Mouse (Mus musculus): ENCODE results near the gene Tmem200c. TPM values are rescaled to one million over a fixed set of nuclear protein-coding genes. Genes with fewer than 3 reads are reported as not detected.
A peak's percentile ranks its signal among the peaks of the same experiment; 100 is the strongest.

Tmem200c gene
- 1 to 10 TPM in 1 of 2 experiments, under 1 TPM in 1; 0.42 to 1.2 TPM for total RNA-seq (2021)
- long read RNA-seq, experiment 1, result 0 reads
- long read RNA-seq, experiment 2, result 0 reads

DNA sequence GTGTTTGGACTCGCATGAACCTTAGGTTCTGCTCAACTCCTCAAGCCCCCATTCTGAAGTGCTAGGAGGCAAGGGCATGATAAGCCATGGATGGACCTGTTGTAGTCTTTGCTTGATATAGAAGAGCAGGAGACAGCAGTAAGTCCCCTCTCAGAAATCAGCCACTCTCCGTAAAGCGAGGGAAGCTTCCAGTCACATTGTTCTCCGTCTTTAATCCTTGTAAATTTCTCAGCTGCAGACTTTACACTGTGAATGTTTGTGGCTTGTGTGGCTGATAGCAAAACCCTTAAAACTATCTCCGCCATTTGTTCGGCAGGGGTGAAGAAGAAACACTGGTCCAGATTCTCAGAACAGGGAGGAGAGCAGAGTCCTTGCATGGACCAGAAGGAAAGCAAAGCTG is at the start of gene Tmem200c:
TSS of gene Tmem200c (plus strand) at position 301 of the 400 bp plus-strand sequence.
- DNase-seq, result no peak

DNA sequence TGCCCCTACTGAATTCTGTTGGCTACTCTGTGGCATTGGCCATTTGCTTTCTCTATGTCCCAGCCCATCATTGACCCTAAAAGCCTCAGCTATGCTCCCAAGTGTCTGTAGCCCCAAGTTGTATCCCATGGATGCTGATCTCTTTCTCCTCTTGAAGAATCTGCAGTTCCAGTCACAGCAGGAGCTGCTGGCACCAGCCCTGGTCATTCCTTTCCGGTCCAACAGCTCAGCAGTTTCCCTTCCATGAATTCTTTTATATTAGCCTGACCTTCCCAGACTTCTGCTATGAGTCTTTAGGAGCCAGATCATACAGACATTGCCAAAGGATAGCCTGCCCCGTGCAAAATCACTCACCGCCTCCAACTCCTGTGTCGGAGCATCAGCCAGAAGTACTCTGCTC is 32.7 kb upstream of the Tmem200c start:
- DNase-seq, result no peak

GRCm38 (mm10) chr17:68836655-68837012 is 10.2 kb downstream of the Tmem200c start:
- DNase-seq, result no peak

DNA sequence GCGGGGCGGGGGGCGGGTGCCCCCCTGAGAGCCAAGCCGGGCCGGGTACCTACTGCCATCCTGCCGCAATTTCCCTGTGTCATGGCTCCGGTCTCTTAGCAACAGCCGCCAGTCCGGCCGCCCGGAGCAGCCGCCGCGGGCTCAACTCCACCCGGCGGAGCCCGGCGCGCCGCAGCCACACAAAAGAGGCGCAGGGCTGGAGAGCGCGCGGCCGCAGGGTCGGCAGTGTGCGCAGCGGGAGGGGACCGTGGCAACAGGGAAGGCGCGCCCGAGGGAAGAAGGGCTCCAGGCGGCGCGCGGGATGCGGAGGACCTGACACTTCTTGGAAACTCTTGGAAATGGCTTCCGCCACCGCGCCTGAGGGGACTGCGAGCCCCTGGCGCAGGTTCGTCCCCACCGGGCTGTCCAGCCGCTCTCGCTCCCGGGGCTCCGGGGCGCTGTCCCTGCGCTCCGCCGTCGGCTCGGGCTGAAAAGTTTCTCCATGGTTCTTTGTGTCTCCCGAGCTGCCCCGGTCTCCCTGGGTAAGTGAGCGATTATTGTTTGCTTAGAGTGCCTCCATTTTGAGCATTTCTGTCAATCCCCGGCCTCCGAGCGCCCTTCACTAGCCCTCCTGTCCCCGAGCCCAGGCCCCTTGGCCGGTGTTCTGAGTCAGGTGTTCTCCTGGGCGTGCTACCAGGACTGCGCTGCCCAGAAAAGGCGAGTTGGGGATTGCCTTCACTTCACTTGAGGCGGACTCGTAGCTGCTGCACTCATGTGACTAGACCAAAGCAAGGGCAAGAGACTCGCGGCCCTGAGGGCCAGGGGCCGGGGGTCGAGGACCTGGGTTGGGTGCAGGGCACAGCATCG is 10.8 kb downstream of the Tmem200c start:
- DNase-seq, result peak; percentile 32

- peak; percentile 14 for DNase-seq
These were observed 11.4 kb downstream of the Tmem200c start for GRCm38 (mm10) chr17:68837859-68838194.

DNA sequence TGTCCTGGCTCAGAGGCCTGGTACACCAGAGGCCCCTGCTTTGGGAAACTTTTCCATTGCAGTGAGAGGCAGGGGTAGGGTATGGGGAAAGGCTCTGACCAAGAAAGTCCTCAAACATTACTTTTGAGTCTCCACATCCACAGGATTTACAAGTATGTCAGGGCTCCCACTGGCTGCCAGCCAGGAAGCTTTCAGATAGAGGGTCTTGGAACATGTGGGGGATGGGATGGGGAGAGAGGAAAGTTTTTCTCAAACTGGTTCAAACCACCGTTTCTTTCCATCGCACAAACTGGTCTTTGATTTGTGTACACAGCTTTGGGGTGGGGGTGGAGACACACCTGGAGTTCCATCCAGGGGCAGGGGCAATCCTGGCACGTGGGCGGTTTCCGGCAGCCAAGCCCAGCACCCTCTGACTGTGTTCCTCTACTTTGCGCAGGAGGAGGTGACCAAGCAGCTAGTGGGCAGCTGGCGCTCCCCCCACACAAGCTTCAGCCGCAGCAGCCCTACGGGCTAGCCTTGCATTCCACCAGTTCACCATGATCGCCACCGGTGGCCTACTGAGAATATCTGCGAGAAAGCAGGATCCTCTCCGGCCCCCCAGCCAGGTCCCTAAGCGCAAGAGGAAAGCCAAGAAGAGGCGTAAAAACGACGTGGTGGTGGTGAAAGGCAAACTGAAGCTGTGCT is 13.6 kb downstream of the Tmem200c start:
- DNase-seq, result peak; percentile 7

GRCm38 (mm10) chr17:68840572-68840939 is 14.1 kb downstream of the Tmem200c start:
- DNase-seq, result peak; percentile 7

GRCm38 (mm10) chr17:68841097-68841891 is 14.9 kb downstream of the Tmem200c start:
- DNase-seq, result peak; percentile 62

GRCm38 (mm10) chr17:68841892-68842252 is 15.4 kb downstream of the Tmem200c start:
- DNase-seq, result no peak

GRCm38 (mm10) chr17:68845931-68846330 is 19.5 kb downstream of the Tmem200c start:
- no peak for DNase-seq

DNA sequence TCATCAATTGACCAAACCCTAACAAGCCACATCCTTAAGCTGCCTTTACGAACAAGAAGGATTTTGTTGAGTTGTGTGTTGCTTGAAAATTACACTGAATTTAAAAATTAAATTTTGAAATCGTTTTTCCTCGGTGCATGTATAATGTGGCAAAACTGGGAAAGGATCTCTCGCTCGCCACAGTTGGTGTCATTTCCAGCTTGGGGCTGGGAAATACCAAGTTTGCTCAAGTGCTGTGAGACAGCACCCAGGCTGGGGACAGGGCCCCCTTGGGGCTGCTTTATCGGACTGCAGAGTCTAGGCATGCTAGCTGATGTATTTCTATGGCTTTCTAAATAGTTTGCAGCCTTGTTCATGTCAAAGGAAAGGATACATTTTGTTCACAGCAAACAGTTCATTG is 22.3 kb downstream of the Tmem200c start:
- DNase-seq, result no peak

GRCm38 (mm10) chr17:68852171-68852966 is 25.9 kb downstream of the Tmem200c start:
- DNase-seq, result no peak

GRCm38 (mm10) chr17:68864175-68864574 is 37.8 kb downstream of the Tmem200c start:
- no peak for DNase-seq

- no peak for DNase-seq
These were observed 42.0 kb downstream of the Tmem200c start for GRCm38 (mm10) chr17:68868439-68868838.

- DNase-seq, result no peak
These were observed 47.6 kb downstream of the Tmem200c start for GRCm38 (mm10) chr17:68874021-68874420.

- no peak for DNase-seq
These were observed 48.8 kb downstream of the Tmem200c start for GRCm38 (mm10) chr17:68875251-68875650.

DNA sequence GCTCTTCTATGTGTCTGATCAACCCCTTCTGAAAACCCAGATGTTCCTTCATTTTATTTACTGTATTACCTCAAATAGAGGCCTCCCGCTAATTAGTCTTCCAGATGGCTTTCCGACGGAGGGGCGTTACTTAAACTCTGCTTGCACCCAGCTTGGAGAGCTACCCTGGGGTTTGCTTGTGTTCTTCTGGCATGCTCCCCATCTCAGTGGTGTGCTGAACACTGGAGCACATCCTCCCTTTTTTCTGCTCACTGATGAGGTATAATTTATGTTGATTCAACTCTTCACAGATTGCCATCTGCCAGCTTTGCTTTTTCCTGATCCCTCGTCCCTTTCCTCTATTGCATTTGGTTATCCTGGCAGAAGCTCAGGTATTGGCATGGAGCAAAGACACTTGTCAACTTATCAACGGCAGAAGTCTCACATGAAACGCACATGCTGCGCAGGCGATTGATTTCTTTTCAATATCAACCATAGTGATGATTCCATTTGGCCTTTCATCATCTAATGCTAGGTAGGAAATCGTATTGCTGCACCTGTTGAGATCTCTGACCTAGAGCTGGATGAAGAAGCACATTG is 49.6 kb downstream of the Tmem200c start:
- no peak for DNase-seq

DNA sequence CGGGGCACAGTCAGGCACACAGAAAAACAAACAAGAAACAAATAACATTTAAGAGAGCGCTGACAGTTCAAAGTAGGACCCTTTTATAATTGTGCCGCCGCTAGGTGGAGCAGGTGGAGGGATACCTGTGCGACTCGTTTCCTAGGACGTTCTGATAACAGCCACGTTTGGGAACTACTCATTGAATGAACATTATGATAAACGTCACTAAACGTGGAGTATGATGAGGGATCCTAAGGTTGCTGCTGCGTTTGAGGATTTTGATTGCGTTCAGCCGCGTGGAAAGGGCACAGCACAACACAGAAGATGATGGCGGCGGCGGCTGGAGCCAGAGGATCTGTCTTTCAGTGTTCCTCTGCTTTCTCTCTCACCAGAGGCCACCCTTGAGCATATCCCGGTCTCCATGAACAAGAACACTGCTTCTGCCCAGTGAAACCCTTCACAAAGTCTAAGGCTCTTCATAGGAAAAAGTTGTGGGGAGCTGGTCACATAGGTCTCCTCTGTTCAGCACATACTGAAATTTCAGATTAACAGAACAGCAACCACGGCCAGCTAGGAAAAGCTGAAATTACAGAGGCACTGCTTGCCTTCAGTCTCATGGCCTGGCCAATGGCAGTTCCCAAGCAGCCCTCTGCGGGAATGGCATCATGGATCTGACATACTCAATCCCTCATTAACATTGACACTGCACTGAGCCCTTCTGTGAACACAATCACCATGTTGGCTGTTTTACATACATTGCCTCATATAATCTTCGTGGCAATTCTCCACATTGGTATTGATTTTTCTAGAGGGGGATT is 55.5 kb downstream of the Tmem200c start:
- peak; percentile 11 for DNase-seq

GRCm38 (mm10) chr17:68883474-68884083 is 57.2 kb downstream of the Tmem200c start:
- no peak for DNase-seq

GRCm38 (mm10) chr17:68890672-68891071 is 64.2 kb downstream of the Tmem200c start:
- no peak for DNase-seq

All from gastrocnemius, postnatal 10 days (tissue).